Mouse (Mus musculus) limb, embryonic 13.5 days (tissue): ENCODE measurements at regions not wholly inside any gene's neighbourhood (a gene's known extent, or its start where the extent isn't known, plus 50 kb on each side); places are given as distances from the start of the nearest gene placed in this dataset.
A peak's percentile ranks its signal among the peaks of the same experiment; 100 is the strongest.

Experiments
- ATAC-seq: fragments of 200-750 bp; cut with Nextera tagmentation; 2 replicates; pipeline ENCODE4 v1.8.0; 2017; ENCODE audit warnings: low read depth, moderate number of reproducible peaks, moderate TSS enrichment; ENCODE audit not compliant: low FRiP score
- H3K27ac ChIP-seq: fragments of 300-500 bp; sonication (generic); 2 replicates; pipeline ENCODE4 v1.5.1; 2015; ENCODE audit warnings: inconsistent platforms, mild to moderate bottlenecking, moderate library complexity
- H3K27me3 ChIP-seq: fragments of 300-500 bp; sonication (generic); 2 replicates; pipeline ENCODE4 v1.6.1; 2015; ENCODE audit warnings: mild to moderate bottlenecking, inconsistent platforms
- H3K36me3 ChIP-seq: fragments of 300-500 bp; sonication (generic); 2 replicates; pipeline ENCODE4 v1.6.1; 2015; ENCODE audit warnings: inconsistent platforms, mild to moderate bottlenecking, moderate library complexity
- H3K4me1 ChIP-seq: fragments of 300-500 bp; sonication (generic); 2 replicates; pipeline ENCODE4 v1.6.1; 2015; ENCODE audit warnings: inconsistent platforms
- H3K4me2 ChIP-seq: fragments of 300-500 bp; sonication (generic); replicated peaks from 2 replicates; pipeline ENCODE4 v1.6.1; 2015; ENCODE audit warnings: inconsistent platforms, mild to moderate bottlenecking, moderate library complexity
- H3K4me3 ChIP-seq: fragments of 300-500 bp; sonication (generic); 2 replicates; pipeline ENCODE4 v1.5.1; 2015; ENCODE audit warnings: moderate library complexity, mild to moderate bottlenecking, inconsistent platforms
- H3K9ac ChIP-seq: fragments of 300-500 bp; sonication (generic); 2 replicates; pipeline ENCODE4 v1.6.1; 2015; ENCODE audit warnings: mild to moderate bottlenecking, inconsistent platforms
- H3K9me3 ChIP-seq: fragments of 300-500 bp; sonication (generic); 2 replicates; pipeline ENCODE4 v1.6.1; 2016; ENCODE audit warnings: inconsistent platforms
- WGBS: fragments of 180-500 bp; shearing (Covaris S2); methylation state at CpG from one replicate; pipeline ENCODE4 v1.1.7; 2015; 5-methylcytosine and 5-hydroxymethylcytosine counted together

GRCm38 (mm10) chr7:69991982-69992381 lies 374.6 kb downstream of the Nr2f2 start:
- Histone ChIP-seq H3K36me3 (no peaks in the 10 kb centered on the region), H3K9me3 (no peaks in the 10 kb centered on the region), H3K4me2 (peak overlapping the region; percentile 60), H3K27me3 (peaks cover 28% of the 10 kb centered on the region), H3K27ac (no peak overlapping the region), H3K4me1 (peaks cover 16% of the 10 kb centered on the region), H3K4me3 (no peak overlapping the region), H3K9ac (no peak overlapping the region)
- no peak for ATAC-seq
- 16% methylated on average over 3 of the region's 3 CpGs for WGBS

- Histone ChIP-seq H3K27me3 (peaks cover 19% of the 10 kb centered on the region; the same call in 1 of the 2 replicates), H3K4me1 (peaks cover 16% of the 10 kb centered on the region), H3K4me2 (no peak overlapping the region; the same call in 1 of the 2 replicates), H3K27ac (no peak overlapping the region), H3K9ac (no peak overlapping the region), H3K4me3 (no peak overlapping the region), H3K9me3 (no peaks in the 10 kb centered on the region), H3K36me3 (no peaks in the 10 kb centered on the region)
- no peak for ATAC-seq
- 6% methylated on average over 5 of the region's 5 CpGs for WGBS
Measured at GRCm38 (mm10) chr7:69988704-69989103, 377.8 kb downstream of the Nr2f2 start.

DNA sequence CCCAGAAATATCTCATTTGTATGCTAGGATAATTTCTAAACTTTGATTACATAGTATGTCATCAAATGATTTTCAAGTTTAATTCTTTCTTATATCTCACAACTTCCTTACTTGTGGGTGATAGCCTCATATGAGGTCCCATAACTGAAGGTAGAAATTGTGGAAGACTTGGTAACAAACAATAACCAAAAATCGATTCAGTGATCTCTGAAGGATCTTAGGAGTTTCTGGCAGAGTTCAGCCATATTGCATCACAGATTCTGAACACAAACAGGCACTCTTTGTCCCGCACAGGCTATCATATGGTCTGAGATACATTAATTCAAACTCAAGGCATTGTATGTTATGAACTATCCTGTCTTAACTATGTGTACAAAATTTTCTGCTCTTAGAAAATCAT lies 385.2 kb downstream of the Nr2f2 start:
- WGBS = 69% methylated on average over 2 of the region's 2 CpGs
- Histone ChIP-seq H3K9me3 (no peaks in the 10 kb centered on the region), H3K36me3 (no peaks in the 10 kb centered on the region), H3K4me1 (no peaks in the 10 kb centered on the region), H3K4me3 (no peak overlapping the region), H3K27me3 (no peaks in the 10 kb centered on the region), H3K27ac (no peak overlapping the region), H3K4me2 (no peak overlapping the region), H3K9ac (no peak overlapping the region)
- ATAC-seq = no peak

DNA sequence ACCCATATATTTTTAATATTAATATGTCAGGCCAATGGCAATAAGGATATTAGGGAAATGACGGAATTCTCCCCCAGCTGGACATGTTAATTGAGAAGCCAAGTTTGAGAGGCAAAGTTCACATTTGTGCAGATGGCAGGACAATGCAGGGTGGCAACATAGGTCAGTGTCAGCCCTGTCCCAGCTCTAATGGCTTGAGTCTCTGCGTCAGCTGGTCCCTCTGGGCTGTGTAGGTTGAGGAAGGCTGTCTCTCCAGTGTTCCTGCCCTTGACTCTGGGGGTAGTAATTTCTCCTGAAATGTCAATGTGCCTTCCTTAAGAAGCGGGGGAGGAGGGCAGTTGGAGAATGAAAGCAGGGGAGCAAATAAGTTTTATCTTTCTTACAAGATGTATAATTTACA lies 390.2 kb downstream of the Nr2f2 start:
- no peaks in the 10 kb centered on the region for H3K9me3 ChIP-seq
- WGBS = 83% methylated on average over 3 of the region's 3 CpGs
- no peak for ATAC-seq
- no peak overlapping the region for H3K27ac ChIP-seq
- H3K4me1 ChIP-seq = no peaks in the 10 kb centered on the region
- H3K4me2 ChIP-seq = no peak overlapping the region
- H3K27me3 ChIP-seq = no peaks in the 10 kb centered on the region
- no peak overlapping the region for H3K4me3 ChIP-seq
- H3K36me3 ChIP-seq = no peaks in the 10 kb centered on the region
- H3K9ac ChIP-seq = no peak overlapping the region

DNA sequence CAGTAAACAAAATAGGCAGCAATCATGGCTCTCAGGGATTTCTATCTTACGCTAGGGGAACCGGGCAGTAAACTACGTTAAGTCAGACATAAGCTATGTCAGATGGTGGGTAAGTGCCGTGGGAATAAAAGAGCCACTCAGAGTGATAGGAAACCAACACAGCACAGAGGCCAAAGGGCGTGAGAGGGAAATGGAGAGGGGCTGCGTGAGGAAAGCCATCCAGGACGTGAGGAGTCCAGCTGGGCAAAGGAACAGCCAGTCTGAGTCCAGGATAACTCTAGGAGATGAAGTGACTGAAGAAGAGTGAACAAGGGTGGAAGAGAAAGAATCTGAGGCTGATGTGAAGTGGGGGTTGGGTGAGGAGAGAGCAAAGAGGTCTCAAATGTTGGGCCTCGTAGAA lies 402.5 kb downstream of the Nr2f2 start:
- Histone ChIP-seq H3K27me3 (no peaks in the 10 kb centered on the region), H3K4me1 (no peaks in the 10 kb centered on the region), H3K4me2 (no peak overlapping the region), H3K9ac (no peak overlapping the region), H3K36me3 (no peaks in the 10 kb centered on the region), H3K4me3 (no peak overlapping the region), H3K9me3 (no peaks in the 10 kb centered on the region), H3K27ac (no peak overlapping the region)
- ATAC-seq = no peak
- WGBS = 58% methylated on average over 8 of the region's 8 CpGs

GRCm38 (mm10) chr7:69950221-69950670 lies 416.3 kb downstream of the Nr2f2 start:
- no peak for ATAC-seq
- no peak overlapping the region for H3K9ac ChIP-seq
- peak overlapping the region; percentile 26; the same call in 1 of the 2 replicates for H3K4me2 ChIP-seq
- 0 out of 2 replicates have a peak, but pooled peaks cover 2% of the 10 kb centered on the region for H3K27me3 ChIP-seq
- no peaks in the 10 kb centered on the region for H3K36me3 ChIP-seq
- 30% methylated on average over 6 of the region's 6 CpGs for WGBS
- H3K9me3 ChIP-seq = no peaks in the 10 kb centered on the region
- no peak overlapping the region for H3K4me3 ChIP-seq
- H3K4me1 ChIP-seq = peaks cover 9% of the 10 kb centered on the region
- no peak overlapping the region for H3K27ac ChIP-seq

- ATAC-seq = no peak; the same call in 1 of the 2 replicates
- no peaks in the 10 kb centered on the region for H3K9me3 ChIP-seq
- H3K4me3 ChIP-seq = no peak overlapping the region
- H3K4me1 ChIP-seq = peaks cover 9% of the 10 kb centered on the region
- H3K9ac ChIP-seq = no peak overlapping the region
- no peaks in the 10 kb centered on the region for H3K36me3 ChIP-seq
- 22% methylated on average over 10 of the region's 10 CpGs for WGBS
- H3K27me3 ChIP-seq = 0 out of 2 replicates have a peak, but pooled peaks cover 2% of the 10 kb centered on the region
- H3K27ac ChIP-seq = no peak overlapping the region
- H3K4me2 ChIP-seq = peak overlapping the region; percentile 26
Measured at GRCm38 (mm10) chr7:69949647-69950121, 416.9 kb downstream of the Nr2f2 start.

DNA sequence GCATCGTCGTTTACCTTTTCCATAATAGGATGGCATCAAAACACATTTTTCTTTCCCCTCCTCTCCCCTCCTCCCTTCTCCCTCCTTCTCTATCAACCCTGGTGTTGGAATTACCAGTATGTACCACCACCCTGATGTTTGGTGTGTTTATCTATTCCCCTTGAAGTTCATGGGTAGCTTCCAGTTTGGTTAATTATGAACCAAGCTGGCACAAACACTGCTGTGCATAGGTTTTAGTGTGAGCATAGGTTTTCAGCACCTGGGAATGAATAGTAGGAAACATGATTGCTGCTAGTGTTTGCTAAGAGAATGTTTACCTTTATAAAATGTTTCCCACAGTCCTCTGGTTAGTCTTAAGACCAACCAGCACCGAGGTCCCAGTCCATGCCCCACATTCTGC lies 420.1 kb downstream of the Nr2f2 start:
- no peak overlapping the region for H3K4me2 ChIP-seq
- no peaks in the 10 kb centered on the region for H3K9me3 ChIP-seq
- no peak for ATAC-seq
- no peak overlapping the region for H3K27ac ChIP-seq
- H3K36me3 ChIP-seq = no peaks in the 10 kb centered on the region
- H3K4me1 ChIP-seq = peaks cover 9% of the 10 kb centered on the region
- no peak overlapping the region for H3K4me3 ChIP-seq
- 0 out of 2 replicates have a peak, but pooled peaks cover 2% of the 10 kb centered on the region for H3K27me3 ChIP-seq
- H3K9ac ChIP-seq = no peak overlapping the region
- 81% methylated on average over 3 of the region's 3 CpGs for WGBS

DNA sequence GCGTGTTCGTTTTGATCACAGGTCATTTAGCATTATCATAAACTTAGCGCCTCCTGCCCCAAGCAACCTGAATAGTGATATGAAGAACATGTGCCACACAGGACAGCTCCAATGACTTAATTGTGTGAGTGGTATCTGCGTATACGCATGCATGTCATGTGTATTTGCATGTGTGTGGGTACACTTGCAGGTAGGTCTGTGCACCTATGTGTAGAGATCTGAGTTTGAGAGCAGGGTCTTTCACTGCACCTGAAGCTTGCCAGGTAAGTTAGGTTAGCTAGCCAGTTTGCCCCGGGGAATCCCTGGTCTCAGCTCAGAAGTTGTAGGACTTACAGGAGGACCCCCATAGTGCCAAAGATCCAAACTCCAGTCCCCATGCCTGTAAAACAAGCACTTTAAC lies 424.7 kb downstream of the Nr2f2 start:
- H3K36me3 ChIP-seq = no peaks in the 10 kb centered on the region
- H3K4me1 ChIP-seq = no peaks in the 10 kb centered on the region

GRCm38 (mm10) chr7:69925261-69925660 lies 441.3 kb downstream of the Nr2f2 start:
- no peak overlapping the region for H3K9ac ChIP-seq
- no peak overlapping the region for H3K4me3 ChIP-seq
- H3K27ac ChIP-seq = no peak overlapping the region
- no peak for ATAC-seq
- WGBS = 90% methylated on average over 5 of the region's 5 CpGs
- H3K4me2 ChIP-seq = no peak overlapping the region
- no peaks in the 10 kb centered on the region for H3K27me3 ChIP-seq
- no peaks in the 10 kb centered on the region for H3K36me3 ChIP-seq
- H3K9me3 ChIP-seq = no peaks in the 10 kb centered on the region
- H3K4me1 ChIP-seq = no peaks in the 10 kb centered on the region

More for the DNA sequence above, 424.7 kb downstream of the Nr2f2 start:
- 91% methylated on average over 6 of the region's 6 CpGs for WGBS
- ATAC-seq = no peak
- Histone ChIP-seq H3K9me3 (no peaks in the 10 kb centered on the region), H3K4me3 (no peak overlapping the region), H3K9ac (no peak overlapping the region), H3K4me2 (no peak overlapping the region), H3K27me3 (no peaks in the 10 kb centered on the region), H3K27ac (no peak overlapping the region)

GRCm38 (mm10) chr7:69924551-69924950 lies 442.0 kb downstream of the Nr2f2 start:
- Histone ChIP-seq H3K4me3 (no peak overlapping the region), H3K27me3 (no peaks in the 10 kb centered on the region), H3K9me3 (no peaks in the 10 kb centered on the region), H3K4me1 (no peaks in the 10 kb centered on the region), H3K27ac (no peak overlapping the region), H3K36me3 (no peaks in the 10 kb centered on the region), H3K4me2 (no peak overlapping the region), H3K9ac (no peak overlapping the region)
- no peak for ATAC-seq

DNA sequence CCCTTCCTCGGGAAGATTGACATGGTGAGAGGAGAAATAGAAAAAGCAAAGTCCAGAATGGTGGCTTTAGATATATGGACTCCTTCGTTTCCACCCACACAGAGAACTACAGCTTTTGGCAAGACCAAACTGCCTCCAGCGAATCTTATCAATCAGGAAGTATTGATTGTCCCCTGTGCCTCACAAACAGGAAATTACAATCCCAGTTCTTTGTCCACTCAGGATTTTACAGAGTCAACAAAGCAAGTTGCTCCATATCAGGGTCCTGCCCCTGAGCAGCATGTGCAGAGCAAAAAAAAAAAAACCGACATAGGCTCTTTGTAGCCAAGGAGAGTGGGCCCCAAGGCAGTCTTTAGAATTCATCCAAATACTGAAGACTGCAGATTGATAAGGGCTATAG lies 454.8 kb downstream of the Nr2f2 start:
- WGBS = 80% methylated on average over 4 of the region's 4 CpGs
- no peaks in the 10 kb centered on the region for H3K36me3 ChIP-seq
- no peak overlapping the region for H3K4me3 ChIP-seq
- no peak overlapping the region for H3K27ac ChIP-seq
- no peaks in the 10 kb centered on the region for H3K9me3 ChIP-seq
- H3K4me2 ChIP-seq = no peak overlapping the region
- no peaks in the 10 kb centered on the region for H3K27me3 ChIP-seq
- no peak overlapping the region for H3K9ac ChIP-seq
- no peaks in the 10 kb centered on the region for H3K4me1 ChIP-seq
- no peak for ATAC-seq

DNA sequence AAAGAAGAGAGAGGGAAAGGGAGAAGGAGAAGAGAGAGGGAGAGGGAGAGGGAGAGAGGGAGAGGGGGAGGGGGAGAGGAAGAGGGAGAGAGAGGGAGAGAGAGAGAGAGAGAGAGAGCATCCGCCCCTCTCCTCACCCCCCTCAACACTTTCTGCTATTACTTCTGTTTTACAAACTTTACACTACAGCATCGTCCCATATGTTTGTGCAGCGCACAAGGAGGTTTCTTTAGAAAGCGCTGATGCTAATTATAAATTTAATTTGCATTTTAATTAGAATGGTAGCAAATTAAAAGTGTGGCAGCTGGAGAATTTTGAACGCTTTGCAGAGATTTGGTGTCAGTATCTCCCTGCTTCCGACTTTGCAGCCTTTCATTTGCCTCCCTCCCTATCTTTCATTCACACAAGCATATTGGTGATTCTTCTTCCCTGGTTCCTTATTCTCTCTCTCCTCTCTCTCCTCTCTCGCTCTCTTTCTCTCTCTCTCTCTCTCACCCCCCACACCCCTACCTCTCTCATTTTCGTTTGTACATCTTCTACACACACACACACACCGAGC lies 476.0 kb downstream of the Nr2f2 start:
- H3K36me3 ChIP-seq = no peaks in the 10 kb centered on the region
- H3K4me2 ChIP-seq = no peak overlapping the region
- no peak overlapping the region for H3K9ac ChIP-seq
- no peaks in the 10 kb centered on the region for H3K27me3 ChIP-seq
- no peak overlapping the region for H3K27ac ChIP-seq
- H3K9me3 ChIP-seq = no peaks in the 10 kb centered on the region
- H3K4me3 ChIP-seq = no peak overlapping the region
- no peaks in the 10 kb centered on the region for H3K4me1 ChIP-seq
- WGBS = 68% methylated on average over 9 of the region's 9 CpGs
- ATAC-seq = no peak
